Mouse (Mus musculus) Patski (cell line): ENCODE results near the gene Rcor2. TPM values are rescaled to one million over a fixed set of nuclear protein-coding genes. Genes with fewer than 3 reads are reported as not detected.

Experiments
- ATAC-seq: fragments of 100-300 bp; one replicate; pipeline ENCODE4 v1.8.0; 2021
- CTCF ChIA-PET: fragments of 350-600 bp; sonication (Branson Sonifier 250); formaldehyde crosslinking; loops from one replicate; lab custom pipeline; 2022; ENCODE audit warnings: inconsistent platforms; lab: Charles Lee
- POLR2A ChIA-PET: fragments of 350-600 bp; sonication (Branson Sonifier 250); formaldehyde crosslinking; loops from one replicate; lab custom pipeline; 2022; ENCODE audit warnings: antibody characterized with exemption, inconsistent platforms; lab: Charles Lee
- DNase-seq: peaks from one replicate; pipeline ENCODE4 v3.0.0-alpha.2; 2011; ENCODE audit warnings: low read depth, low spot score
- H3K27me3 ChIP-seq: fragments of 371-371 bp; one replicate; pipeline ENCODE4 v1.5.1; 2021
- CTCF ChIP-seq: fragments of 100-300 bp; IDR thresholded peaks from one replicate; pipeline ENCODE4 v1.5.1; 2021
- in situ Hi-C: fragments of 300-500 bp; cut with MboI; formaldehyde crosslinking; loops from 3 replicates; pipeline ENCODE4 v1.11.1; 2018; ENCODE audit warnings: low pct_unique_long_range_greater_than_20kb, mixed read lengths
- polyA plus RNA-seq: library from polyadenylated mRNA; unstranded; gene quantifications from one replicate; pipeline ENCODE4 v1.2.3, GENCODE M21; 2021

Gene Rcor2
- polyA plus RNA-seq, 1 experiment from 2014 or later: 7.6 TPM

- TF ChIP-seq CTCF: no peak
- ChIA-PET POLR2A (no interaction called here), CTCF (no interaction called here)
- no peak for ATAC-seq
- in situ Hi-C loops: no loop called here
- no peak for DNase-seq
- H3K27me3 ChIP-seq: no peaks in the 10 kb centered on the region
Measured at GRCm38 (mm10) chr19:7299052-7299451, 31.9 kb downstream of the Rcor2 start.

- CTCF ChIA-PET: interaction anchor here (0.6 to 1.6 kb wide), 5 partner anchors 19 to 80 kb away, joined by 3 to 6 read pairs (median 3); no protein-coding TSS in a partner anchor
- H3K27me3 ChIP-seq: no peaks in the 10 kb centered on the region
- ATAC-seq: no peak
- in situ Hi-C loops: no loop called here
- DNase-seq: no peak
- POLR2A ChIA-PET: no interaction called here
- no peak for TF ChIP-seq CTCF
Measured at GRCm38 (mm10) chr19:7300078-7300477, 33.0 kb downstream of the Rcor2 start.

- ChIA-PET CTCF (interaction anchor here (1.0 to 1.7 kb wide), 9 partner anchors 9 to 34 kb away, joined by 3 to 6 read pairs (median 3); no protein-coding TSS in a partner anchor), POLR2A (interaction anchor here (0.7 to 2.4 kb wide), 3 partner anchors 19 to 39 kb away, joined by 3 to 11 read pairs (median 3); no protein-coding TSS in a partner anchor)
- in situ Hi-C loops: no loop called here
- DNase-seq (no peak), ATAC-seq (peak; percentile 67)
- no peak for TF ChIP-seq CTCF
- H3K27me3 ChIP-seq: no peaks in the 10 kb centered on the region
Measured at GRCm38 (mm10) chr19:7301647-7302492, 34.7 kb downstream of the Rcor2 start.

- in situ Hi-C loops: no loop called here
- DNase-seq (no peak), ATAC-seq (peak; percentile 14)
- ChIA-PET POLR2A (interaction anchor here (0.7 to 2.4 kb wide), 2 partner anchors 19 to 38 kb away, joined by 3 to 11 read pairs; no protein-coding TSS in a partner anchor), CTCF (interaction anchor here (1.0 to 1.7 kb wide), 5 partner anchors 8 to 34 kb away, joined by 3 to 5 read pairs (median 3); no protein-coding TSS in a partner anchor)
- no peak for TF ChIP-seq CTCF
- no peaks in the 10 kb centered on the region for H3K27me3 ChIP-seq
Measured at GRCm38 (mm10) chr19:7302493-7302797, 35.3 kb downstream of the Rcor2 start.

- DNase-seq (no peak), ATAC-seq (no peak)
- no peak for TF ChIP-seq CTCF
- in situ Hi-C loops: no loop called here
- no peaks in the 10 kb centered on the region for H3K27me3 ChIP-seq
- ChIA-PET CTCF (interaction anchor here (0.9 to 1.8 kb wide), 4 partner anchors 11 to 35 kb away, joined by 3 to 6 read pairs (median 5); no protein-coding TSS in a partner anchor), POLR2A (interaction anchor here (2.4 kb wide), 1 partner anchor 37 kb away, joined by 11 read pairs; no protein-coding TSS in a partner anchor)
Measured at GRCm38 (mm10) chr19:7303796-7304195, 36.7 kb downstream of the Rcor2 start.

- in situ Hi-C loops: no loop called here
- no peak for TF ChIP-seq CTCF
- DNase-seq: no peak
Measured at GRCm38 (mm10) chr19:7304801-7305200, 37.7 kb downstream of the Rcor2 start.

GRCm38 (mm10) chr19:7305380-7306310 lies 38.5 kb downstream of the Rcor2 start:
- CTCF ChIA-PET: interaction anchor here (1.1 to 1.8 kb wide), 4 partner anchors 13 to 113 kb away, joined by 3 to 6 read pairs (median 4); partner anchors contain the start of gene Naa40
- DNase-seq: no peak
- no peaks in the 10 kb centered on the region for H3K27me3 ChIP-seq
- ATAC-seq: no peak
- POLR2A ChIA-PET: interaction anchor here (1.1 kb wide), 1 partner anchor 26 kb away, joined by 4 read pairs; no protein-coding TSS in a partner anchor
- no peak for TF ChIP-seq CTCF
- in situ Hi-C loops: no loop called here

More at GRCm38 (mm10) chr19:7304801-7305200, 37.7 kb downstream of the Rcor2 start:
- CTCF ChIA-PET: interaction anchor here (1.7 to 1.8 kb wide), 2 partner anchors 12 to 31 kb away, joined by 4 to 6 read pairs; no protein-coding TSS in a partner anchor
- ATAC-seq: no peak
- POLR2A ChIA-PET: no interaction called here
- H3K27me3 ChIP-seq: no peaks in the 10 kb centered on the region

GRCm38 (mm10) chr19:7306968-7307367 lies 39.8 kb downstream of the Rcor2 start:
- in situ Hi-C loops: no loop called here
- no peaks in the 10 kb centered on the region for H3K27me3 ChIP-seq
- ATAC-seq (no peak), DNase-seq (no peak)
- TF ChIP-seq CTCF: no peak
- POLR2A ChIA-PET: interaction anchor here (0.6 to 1.7 kb wide), 6 partner anchors 9 to 182 kb away, joined by 3 to 5 read pairs (median 4); partner anchors contain the start of gene Mark2
- CTCF ChIA-PET: interaction anchor here (0.8 to 1.8 kb wide), 4 partner anchors 9 to 27 kb away, joined by 3 to 5 read pairs (median 3); no protein-coding TSS in a partner anchor

- ATAC-seq (no peak), DNase-seq (no peak)
- in situ Hi-C loops: no loop called here
- ChIA-PET CTCF (interaction anchor here (1.0 to 1.9 kb wide), 5 partner anchors 14 to 250 kb away, joined by 3 to 4 read pairs (median 3); no protein-coding TSS in a partner anchor), POLR2A (interaction anchor here (1.1 to 1.7 kb wide), 4 partner anchors 8 to 34 kb away, joined by 3 to 5 read pairs (median 4); partner anchors contain the start of gene Mark2)
- TF ChIP-seq CTCF: no peak
- H3K27me3 ChIP-seq: no peaks in the 10 kb centered on the region
Measured at GRCm38 (mm10) chr19:7307995-7308770, 41.1 kb downstream of the Rcor2 start.
